Mouse (Mus musculus): ENCODE measurements around the gene Fbrsl1. TPM values are rescaled to one million over a fixed set of nuclear protein-coding genes. Genes with fewer than 3 reads are reported as not detected.
A peak's percentile ranks its signal among the peaks of the same experiment; 100 is the strongest.
"Not testable (repeated sequence)": the region's sequence is repeated elsewhere in the genome, so short reads cannot be mapped to it uniquely, and the experiment has no call there.

Gene Fbrsl1
- polyA plus RNA-seq, 3 experiments from 2014 or later = 4.2 to 9.1 (median 6.6) TPM

GRCm38 (mm10) chr5:110447720-110448435 is 425 bp downstream of the Fbrsl1 start:
- ATAC-seq = peak; percentile 12

GRCm38 (mm10) chr5:110444509-110444908 is 3.8 kb downstream of the Fbrsl1 start:
- no peak for ATAC-seq

GRCm38 (mm10) chr5:110442966-110443590 is 5.2 kb downstream of the Fbrsl1 start:
- no peak for ATAC-seq

- no peak for ATAC-seq
Measured at GRCm38 (mm10) chr5:110439565-110440310, 8.6 kb downstream of the Fbrsl1 start.

- no peak for ATAC-seq
Measured at GRCm38 (mm10) chr5:110438591-110438990, 9.7 kb downstream of the Fbrsl1 start.

- no peak for ATAC-seq
Measured at GRCm38 (mm10) chr5:110437632-110438261, 10.6 kb downstream of the Fbrsl1 start.

GRCm38 (mm10) chr5:110436166-110436565 is 12.1 kb downstream of the Fbrsl1 start:
- not testable (repeated sequence) for ATAC-seq

- no peak for ATAC-seq
Measured at GRCm38 (mm10) chr5:110434816-110435215, 13.5 kb downstream of the Fbrsl1 start.

- ATAC-seq = no peak
Measured at GRCm38 (mm10) chr5:110429045-110429444, 19.3 kb downstream of the Fbrsl1 start.

- ATAC-seq = no peak
Measured at GRCm38 (mm10) chr5:110428290-110428689, 20.0 kb downstream of the Fbrsl1 start.

GRCm38 (mm10) chr5:110425187-110425586 is 23.1 kb downstream of the Fbrsl1 start:
- no peak for ATAC-seq

GRCm38 (mm10) chr5:110424204-110424603 is 24.1 kb downstream of the Fbrsl1 start:
- no peak for ATAC-seq

GRCm38 (mm10) chr5:110421393-110421792 is 26.9 kb downstream of the Fbrsl1 start:
- ATAC-seq = no peak

GRCm38 (mm10) chr5:110420950-110421349 is 27.4 kb downstream of the Fbrsl1 start:
- no peak for ATAC-seq

- no peak for ATAC-seq
Measured at GRCm38 (mm10) chr5:110420201-110420600, 28.1 kb downstream of the Fbrsl1 start.

GRCm38 (mm10) chr5:110418523-110418911 is 29.8 kb downstream of the Fbrsl1 start:
- ATAC-seq = no peak

- ATAC-seq = no peak
Measured at GRCm38 (mm10) chr5:110417756-110418522, 30.4 kb downstream of the Fbrsl1 start.

GRCm38 (mm10) chr5:110416825-110417401 is 31.4 kb downstream of the Fbrsl1 start:
- no peak for ATAC-seq

- ATAC-seq = no peak
Measured at GRCm38 (mm10) chr5:110415806-110416700, 32.2 kb downstream of the Fbrsl1 start.

GRCm38 (mm10) chr5:110415022-110415421 is 33.3 kb downstream of the Fbrsl1 start:
- ATAC-seq = no peak

- no peak for ATAC-seq
Measured at GRCm38 (mm10) chr5:110413018-110413417, 35.3 kb downstream of the Fbrsl1 start.
